Mouse (Mus musculus): ENCODE measurements around the gene Oxct1.

GRCm38 (mm10) chr15:4042423-4042822 is 16.2 kb downstream of the Oxct1 start:
- TF ChIP-seq CTCF (IDR thresholded peaks at IDR 0.05; ENCODE audit: low read depth): no peak
- no peak for TF ChIP-seq EP300 (IDR thresholded peaks at IDR 0.05; ENCODE audit: low read depth)
